Mouse (Mus musculus) megakaryocyte, embryonic 14.5 days (primary cell): ENCODE results near the gene Hipk2.

ENCODE experiments used
- FLI1 ChIP-seq: IDR thresholded peaks from 2 replicates; pipeline ENCODE4 v1.6.1; 2012; ENCODE audit warnings: low read length, inconsistent platforms, mixed read lengths
- GATA1 ChIP-seq: IDR thresholded peaks from 3 replicates; pipeline ENCODE4 v1.6.1; 2012; ENCODE audit warnings: mixed read lengths, low read length, inconsistent platforms, borderline replicate concordance

- no peak for TF ChIP-seq GATA1
- no peak for TF ChIP-seq FLI1
Observed at GRCm38 (mm10) chr6:38682532-38682931, 193.4 kb downstream of the Hipk2 start.
